Mouse (Mus musculus): Measurements from ENCODE around the gene Ifitm3.
"Not testable (repeated sequence)": the region's sequence is repeated elsewhere in the genome, so short reads cannot be mapped to it uniquely, and the experiment has no call there.

Ifitm3 gene

DNA sequence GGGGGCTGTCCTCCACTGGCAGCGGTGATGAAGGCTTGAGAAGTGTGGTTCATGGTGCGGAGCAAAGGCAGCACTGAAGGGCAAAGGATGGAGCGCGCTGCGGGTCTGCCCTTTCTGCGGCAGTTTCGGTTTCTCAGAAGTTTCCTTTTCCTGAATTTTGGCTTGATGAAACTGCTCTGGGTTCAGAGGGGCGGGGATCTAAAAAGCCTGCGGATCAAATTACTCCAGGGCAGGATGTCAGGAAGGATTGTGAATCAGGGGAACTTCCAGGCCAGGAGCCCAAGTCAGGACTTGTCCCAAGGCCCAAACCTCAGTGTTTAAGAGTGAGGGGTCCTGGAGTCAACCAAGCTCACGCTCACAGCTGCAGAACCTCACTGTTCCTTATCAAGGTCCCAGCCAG, at the start of gene Ifitm3:
Ifitm3 (minus strand) TSS at position 178 of the 400 bp plus-strand sequence.
- no peak for DNase-seq

DNA sequence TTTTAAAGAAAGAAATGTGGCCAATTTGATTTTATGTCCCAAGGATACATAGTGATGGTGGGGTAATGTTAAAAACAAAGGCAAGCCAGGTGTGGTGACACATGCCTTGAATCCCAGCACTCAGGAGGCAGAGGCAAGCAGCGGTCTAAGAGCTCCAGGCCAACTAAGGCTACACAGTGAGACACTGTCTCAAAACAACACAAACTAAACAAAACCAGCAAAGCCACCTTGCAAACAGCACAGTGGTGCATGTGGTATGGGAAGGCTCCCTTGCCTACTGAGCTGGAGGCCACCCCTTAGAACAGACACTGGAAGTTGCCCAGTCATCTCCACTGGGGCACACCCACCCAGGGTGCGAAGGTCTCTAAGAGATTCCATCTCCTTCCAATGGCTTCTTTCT, 49.4 kb upstream of the Ifitm3 start:
- no peak for DNase-seq

- no peak for DNase-seq
Measured at GRCm38 (mm10) chr7:141058601-141059341, 48.2 kb upstream of the Ifitm3 start.

- DNase-seq = no peak
Measured at GRCm38 (mm10) chr7:141057541-141057940, 47.0 kb upstream of the Ifitm3 start.

DNA sequence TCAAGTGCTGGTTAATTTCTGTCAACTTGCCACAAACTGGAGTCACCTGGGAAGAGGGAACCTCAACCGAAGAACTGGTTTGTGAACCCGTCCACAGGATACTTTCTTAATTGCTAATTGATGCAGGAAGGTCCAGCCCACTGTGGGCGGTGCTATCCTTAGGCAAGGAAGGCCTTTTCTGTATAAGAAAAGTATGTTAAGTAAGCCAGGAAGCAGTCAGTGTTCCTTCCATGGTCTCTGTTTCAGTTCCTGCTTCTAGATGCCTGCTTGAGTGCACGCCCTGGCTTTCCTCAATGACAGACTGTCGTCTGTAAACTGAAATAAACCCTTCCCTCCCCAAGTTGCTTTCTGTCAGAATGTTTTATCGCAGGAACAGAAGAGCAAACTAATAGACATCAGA, 46.4 kb upstream of the Ifitm3 start:
- DNase-seq = no peak

GRCm38 (mm10) chr7:141055785-141056184, 45.2 kb upstream of the Ifitm3 start:
- no peak for DNase-seq

DNA sequence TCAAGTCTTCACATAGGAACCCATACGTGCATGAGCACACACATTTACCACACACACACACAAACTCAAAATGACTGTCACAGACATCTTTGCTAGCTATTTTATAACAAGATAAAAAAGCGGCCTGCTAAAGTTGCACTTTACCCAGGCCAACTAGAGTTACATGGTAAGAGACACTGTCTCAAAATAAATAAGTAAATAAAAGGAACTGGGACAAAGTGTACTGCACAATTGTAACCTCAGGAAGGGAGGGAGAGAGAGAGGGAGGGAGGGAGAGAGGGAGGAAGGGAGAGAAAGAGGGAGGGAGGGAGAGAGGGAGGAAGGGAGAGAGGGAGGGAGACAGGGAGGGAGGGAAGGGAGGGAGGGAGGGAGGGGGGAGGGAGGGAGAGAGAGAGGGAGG, 41.9 kb upstream of the Ifitm3 start:
- DNase-seq = no peak

GRCm38 (mm10) chr7:141052016-141052415, 41.4 kb upstream of the Ifitm3 start:
- DNase-seq = no peak

DNA sequence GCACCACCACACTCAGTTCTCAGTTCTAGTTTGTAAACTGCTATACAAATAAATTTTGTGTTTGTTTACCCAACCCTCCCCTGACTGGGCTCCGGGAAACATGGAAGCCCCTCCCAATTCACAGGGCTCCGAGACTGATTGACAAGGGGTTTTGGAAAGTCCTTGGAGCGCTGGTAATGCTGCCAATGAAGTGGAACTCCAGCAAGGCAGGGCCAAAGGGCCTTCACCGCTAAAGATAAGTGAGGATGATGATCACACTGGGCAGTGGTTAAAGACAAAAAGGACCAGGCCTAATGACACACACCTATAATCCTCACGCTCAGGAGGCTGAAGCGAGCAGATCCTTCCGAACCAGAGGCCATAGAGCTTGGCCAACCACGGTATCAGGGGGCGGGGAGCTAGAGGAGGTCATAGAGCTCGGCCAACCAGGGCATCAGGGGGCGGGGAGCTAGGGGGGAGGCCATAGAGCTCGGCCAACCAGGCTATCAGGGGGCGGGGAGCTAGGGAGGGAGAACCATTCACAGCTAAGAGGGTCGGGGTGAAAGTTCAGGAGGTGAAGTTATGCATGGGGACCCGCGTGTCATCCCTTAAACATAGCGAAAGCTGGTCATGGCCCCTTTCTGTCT, 40.6 kb upstream of the Ifitm3 start:
- DNase-seq = no peak

GRCm38 (mm10) chr7:141049326-141049725, 38.8 kb upstream of the Ifitm3 start:
- DNase-seq = no peak

DNA sequence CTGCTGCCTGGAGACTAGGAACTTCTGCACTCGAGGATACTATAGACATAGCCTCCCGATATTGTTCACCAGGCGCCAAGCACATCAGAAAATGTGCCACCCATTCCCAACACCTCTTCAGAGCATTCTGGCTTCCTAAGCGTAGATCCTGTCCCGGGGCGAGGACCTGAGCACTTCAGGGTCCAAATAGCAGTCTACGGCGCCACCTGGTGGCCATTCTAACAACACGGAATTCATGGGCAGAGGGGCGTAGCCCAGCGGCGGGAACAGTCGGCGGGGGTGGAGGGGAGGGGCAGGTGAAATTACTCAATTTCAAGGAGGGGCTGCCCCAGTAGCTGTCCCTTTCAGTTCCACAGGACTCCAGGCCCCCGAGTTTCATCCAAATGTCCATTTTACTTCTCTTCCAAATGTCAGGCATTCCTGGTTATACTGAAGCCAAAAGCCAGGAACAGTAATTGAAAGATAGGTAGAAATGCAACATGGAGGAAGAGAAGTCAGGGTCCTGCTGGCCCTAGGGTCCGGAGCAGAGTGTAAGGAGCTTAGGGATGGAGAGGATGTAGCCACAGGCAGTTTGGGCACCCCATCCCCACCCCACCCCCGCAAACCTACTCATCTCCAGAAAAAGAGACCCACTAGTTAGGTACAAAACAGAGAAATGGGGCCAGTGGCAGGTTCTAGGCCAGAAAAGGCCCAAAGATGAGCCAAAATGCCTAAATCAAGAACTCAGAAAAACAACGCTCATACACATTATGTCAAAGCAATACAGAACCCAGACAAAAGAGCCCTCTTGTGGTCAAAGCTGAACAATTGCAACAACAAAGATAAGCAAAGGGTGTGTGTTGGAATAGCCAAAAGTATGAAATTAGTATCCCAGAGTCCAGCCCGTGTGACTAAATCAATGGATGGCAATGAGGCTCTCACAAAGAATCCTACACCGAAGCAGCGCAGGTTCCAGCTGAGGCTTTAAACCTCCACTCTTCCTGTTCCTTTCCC, 38.0 kb upstream of the Ifitm3 start:
- DNase-seq = peak; percentile 97

GRCm38 (mm10) chr7:141047581-141048225, 37.1 kb upstream of the Ifitm3 start:
- DNase-seq = peak; percentile 63

DNA sequence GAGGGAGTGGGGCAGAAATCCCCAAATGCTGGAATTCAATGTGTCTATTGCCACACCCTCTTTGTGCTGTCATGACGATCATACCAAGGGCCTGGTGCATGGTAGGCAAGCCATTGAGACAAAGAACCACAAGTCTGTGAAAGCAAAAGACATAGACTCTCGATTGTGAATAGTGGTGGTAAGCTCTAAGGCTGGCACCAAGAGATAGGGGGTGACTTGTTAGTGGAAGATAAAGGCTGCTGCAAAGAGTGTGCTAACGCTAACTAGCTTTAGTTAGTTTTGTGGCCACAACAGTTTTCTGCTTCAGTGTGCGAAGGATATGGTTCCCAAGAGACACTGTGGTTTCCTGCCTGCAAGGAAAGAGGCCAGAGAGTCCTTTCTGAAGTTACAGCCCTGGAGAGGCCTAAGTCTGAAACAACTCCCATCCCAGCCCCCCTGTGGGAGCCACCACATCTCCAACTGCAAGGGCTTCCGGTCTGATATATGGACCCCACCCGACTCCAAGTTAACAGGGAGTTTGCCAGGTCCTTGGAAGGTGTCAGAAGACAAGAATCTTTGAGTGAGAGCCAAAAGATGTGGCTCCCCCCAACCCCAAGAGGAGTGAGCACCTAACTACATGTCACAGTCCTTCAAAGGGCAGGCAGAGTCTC, 36.5 kb upstream of the Ifitm3 start:
- DNase-seq = no peak

DNA sequence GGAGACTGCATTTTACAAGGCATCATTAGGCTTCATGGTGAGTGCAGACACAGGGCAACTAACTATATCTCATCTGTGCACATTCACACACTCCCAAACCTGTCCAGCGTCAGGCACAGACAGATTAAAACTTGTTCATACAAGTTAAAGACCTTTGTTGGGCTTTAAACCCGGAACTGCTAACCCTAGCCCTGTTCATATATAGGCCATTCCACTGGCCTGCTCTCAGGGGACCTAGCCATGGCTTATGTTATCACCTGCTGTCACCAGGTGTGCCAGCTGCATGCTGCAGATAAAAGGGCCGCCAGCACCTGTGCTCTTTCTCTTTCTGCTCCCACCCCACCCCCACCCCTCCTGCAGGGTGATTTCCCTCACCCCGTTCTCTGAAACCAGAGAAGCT, 32.0 kb upstream of the Ifitm3 start:
- DNase-seq = no peak

- peak; percentile 52 for DNase-seq
Measured at GRCm38 (mm10) chr7:141041661-141042060, 31.1 kb upstream of the Ifitm3 start.

DNA sequence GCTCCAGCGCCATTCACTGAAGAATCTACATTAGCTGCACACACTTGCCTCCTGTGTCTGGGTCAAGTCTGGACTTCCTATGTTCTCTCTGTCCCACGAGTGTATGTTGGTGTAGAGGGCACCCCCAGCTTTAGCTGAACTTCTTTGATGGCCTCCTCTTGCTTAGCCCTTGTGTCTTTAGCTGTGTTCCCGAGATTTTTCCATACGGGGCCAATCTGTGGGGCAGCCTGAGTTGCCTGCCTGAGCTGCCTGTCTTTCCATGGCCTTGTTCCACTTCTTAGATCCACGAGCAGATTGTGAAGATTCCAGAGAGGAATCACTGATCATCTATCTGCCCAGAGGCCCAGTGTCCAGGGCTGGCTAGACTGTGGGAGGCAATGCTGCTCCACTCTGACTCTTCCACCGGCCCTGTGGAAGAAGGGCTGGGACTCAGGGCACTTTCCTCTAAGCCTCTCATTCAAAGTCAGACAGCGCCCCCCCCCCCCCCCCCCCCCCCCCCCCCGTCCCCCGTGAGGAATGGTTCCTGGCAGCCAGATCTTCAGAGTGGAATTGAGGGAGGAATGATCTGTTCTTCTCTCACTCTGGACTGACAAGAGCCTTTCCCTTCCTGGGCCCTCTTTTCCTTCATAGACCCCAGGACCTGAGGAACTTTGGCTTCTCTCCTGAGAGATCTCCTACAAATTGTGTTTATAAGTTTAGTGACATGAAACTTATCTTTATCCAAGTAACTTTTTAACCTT, 30.5 kb upstream of the Ifitm3 start:
- DNase-seq = no peak

- no peak for DNase-seq
Measured at GRCm38 (mm10) chr7:141039386-141040107, 29.0 kb upstream of the Ifitm3 start.

DNA sequence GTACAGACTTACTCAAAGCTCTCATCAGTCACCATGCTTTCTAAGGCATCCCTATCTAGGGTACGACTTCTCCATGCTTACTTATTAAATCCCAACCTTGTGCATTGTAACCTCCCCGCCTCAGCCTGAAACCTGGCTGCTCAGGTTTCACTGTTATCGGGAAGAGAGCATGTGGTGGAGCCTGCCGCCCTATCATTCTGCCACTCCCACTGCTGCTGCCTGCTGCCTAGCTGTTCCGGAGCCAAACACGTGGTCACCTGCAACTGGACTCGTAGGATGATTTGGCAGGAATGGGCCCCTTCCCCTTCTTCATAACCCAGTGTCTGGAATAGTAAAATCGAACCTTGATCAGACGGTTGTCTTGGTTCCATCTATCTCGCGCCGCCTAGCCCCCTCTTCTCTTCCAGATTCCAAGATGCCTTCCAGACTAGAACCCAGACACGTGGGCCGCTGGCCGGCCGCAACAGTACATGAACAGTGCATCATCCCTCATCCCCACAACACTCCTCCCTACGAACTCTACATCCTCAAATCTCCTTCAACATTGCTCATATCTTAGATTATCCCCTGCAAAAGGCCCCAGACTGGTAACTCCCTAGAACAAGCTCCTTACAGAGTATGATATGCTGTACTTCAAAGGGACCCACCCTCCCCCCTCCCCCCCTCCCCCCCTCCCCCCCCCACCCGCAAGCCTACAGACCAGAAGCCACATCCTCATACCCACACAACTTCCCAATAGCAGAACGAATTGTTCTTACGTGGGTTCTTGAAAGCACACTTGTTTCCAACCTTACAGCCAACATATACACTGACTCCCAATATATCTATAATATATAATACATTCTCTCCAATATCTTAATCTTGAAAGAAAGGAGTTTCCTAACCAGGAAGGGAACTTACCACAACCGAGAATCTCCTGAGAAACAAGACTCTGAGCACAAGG, 27.8 kb upstream of the Ifitm3 start:
- no peak for DNase-seq

- DNase-seq = not testable (repeated sequence)
Measured at GRCm38 (mm10) chr7:141036624-141037023, 26.1 kb upstream of the Ifitm3 start.
